Mouse (Mus musculus) left cerebral cortex, postnatal 14 days (tissue): ENCODE measurements at regions not wholly inside any gene's neighbourhood (a gene's known extent, or its start where the extent isn't known, plus 50 kb on each side); places are given as distances from the start of the nearest gene placed in this dataset.

Experiments
- DNase-seq, 2 experiments: peaks; one replicate each; pipeline ENCODE4 v3.0.0; 2021 to 2022; ENCODE audit warnings: low spot score in 2 of 2, mixed read lengths in 1 of 2
- intact Hi-C: fragments of 180-260 bp; cut with DNase I; formaldehyde crosslinking; loops from one replicate; pipeline ENCODE4 v1.15.1; 2025

GRCm38 (mm10) chr4:38749281-38749680 lies 700.8 kb upstream of the 1700009N14Rik start:
- intact Hi-C loops = no loop called here
- no peak for DNase-seq

- DNase-seq = no peak
These were observed 665.1 kb upstream of the 1700009N14Rik start for GRCm38 (mm10) chr4:38785016-38785415.

GRCm38 (mm10) chr4:38825133-38825532 lies 625.0 kb upstream of the 1700009N14Rik start:
- peak; percentile 30 to 48 for DNase-seq
- intact Hi-C loops = no loop called here

More at GRCm38 (mm10) chr4:38785016-38785415, 665.1 kb upstream of the 1700009N14Rik start:
- intact Hi-C loops = no loop called here

DNA sequence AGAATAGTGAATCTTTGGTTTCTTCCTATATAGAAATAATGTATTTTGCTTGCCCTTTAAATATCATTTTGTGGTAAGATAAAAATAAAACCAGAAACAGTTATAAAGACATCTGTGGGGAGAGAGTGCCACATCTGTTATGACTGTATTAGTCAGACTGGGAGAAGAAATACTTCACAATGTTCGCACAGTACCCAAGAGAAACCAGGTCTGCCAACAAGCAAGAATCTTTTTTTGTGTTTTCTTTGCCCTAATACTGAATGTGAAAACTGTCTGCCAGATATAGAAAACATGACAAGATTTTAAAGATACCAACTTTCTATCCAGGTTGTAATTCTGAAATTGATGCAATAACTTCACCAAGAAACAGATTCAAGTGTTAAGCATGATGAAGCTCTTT lies 601.8 kb upstream of the 1700009N14Rik start:
- DNase-seq = peak; percentile 4 to 17
- intact Hi-C loops = no loop called here

DNA sequence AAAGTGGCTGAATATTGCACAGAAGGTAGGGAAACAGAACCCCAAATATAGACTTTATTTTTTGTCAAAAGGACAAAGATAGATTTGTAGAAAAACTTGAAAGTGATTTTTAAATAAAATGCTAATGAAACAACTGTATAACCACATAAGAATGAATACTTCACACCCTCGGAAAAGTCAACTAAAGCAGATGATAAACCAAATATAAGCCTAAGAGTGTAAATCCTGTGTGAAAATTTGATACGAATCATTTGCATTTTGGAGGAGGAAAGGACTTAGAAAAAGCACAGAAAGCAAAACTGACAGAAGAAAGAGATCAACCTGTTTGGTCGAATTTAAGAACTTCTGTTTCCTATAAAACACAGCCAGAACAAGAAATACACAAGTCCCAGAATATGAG lies 595.7 kb upstream of the 1700009N14Rik start:
- DNase-seq = no peak
- intact Hi-C loops = no loop called here

GRCm38 (mm10) chr4:38900565-38900964 lies 549.5 kb upstream of the 1700009N14Rik start:
- no peak for DNase-seq
- intact Hi-C loops = no loop called here

DNA sequence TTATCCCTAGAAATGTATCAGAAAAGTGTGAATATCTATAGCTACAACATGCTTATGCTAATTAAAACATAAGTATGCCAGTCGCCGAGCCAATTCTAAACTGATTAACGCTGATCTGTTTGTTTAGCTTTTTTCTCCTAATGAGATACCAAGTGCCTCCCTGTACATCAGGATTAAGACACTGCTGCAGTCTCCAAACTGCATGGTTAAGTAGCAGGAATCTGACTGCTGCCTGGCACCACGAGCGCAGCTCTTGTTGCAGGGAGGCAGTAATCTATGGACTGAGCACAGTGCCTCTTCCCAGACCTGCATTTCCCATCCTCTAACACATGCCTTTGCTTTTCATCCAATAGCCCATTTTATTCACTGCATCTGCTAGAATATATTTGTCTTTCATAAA lies 523.3 kb upstream of the 1700009N14Rik start:
- DNase-seq = no peak
- intact Hi-C loops = no loop called here

GRCm38 (mm10) chr4:38953633-38954032 lies 496.5 kb upstream of the 1700009N14Rik start:
- no peak for DNase-seq
- intact Hi-C loops = no loop called here

DNA sequence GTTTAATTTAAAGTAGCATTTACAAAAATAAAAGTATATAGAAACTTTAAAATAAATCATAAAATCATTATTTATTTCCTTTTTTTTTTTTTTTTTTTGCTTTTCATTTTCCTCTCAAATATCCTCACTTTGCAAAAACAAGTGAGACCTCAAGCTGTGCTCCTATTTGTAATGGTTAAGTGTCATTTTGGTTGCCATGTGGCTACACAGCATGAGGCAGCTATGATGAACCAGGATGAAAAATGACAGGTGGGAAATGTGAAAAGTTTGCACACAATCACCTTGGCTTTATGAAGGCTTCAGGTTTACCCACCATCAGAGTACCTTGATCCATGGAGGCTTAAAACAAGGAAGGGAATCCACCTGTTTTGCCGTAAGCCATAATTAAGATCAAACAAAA lies 454.9 kb upstream of the 1700009N14Rik start:
- intact Hi-C loops = no loop called here
- no peak for DNase-seq
